9 mouse cellular contexts compared by ENCODE assay signal in genomic region chr17:88329715-88330114, GRCm38 (mm10).
A peak's percentile ranks its signal among the peaks of the same experiment; 100 is the strongest.
DNase-seq lines count a peak whose midpoint lies in the region; ATAC-seq and TF ChIP-seq lines count a peak whose summit lies in the region.
"Had no signal": no experiment of that assay in that cellular context is flagged by ENCODE, and none has a peak within 500 bp of the region (broad histone marks: within the 10 kb centered on the region; RNA-seq: fewer than 3 reads in every experiment).

No protein-coding gene starts in this region.

- no peak for ATAC-seq in forebrain, postnatal 0 days
- ATAC-seq in forebrain, embryonic 16.5 days = no peak
- ATAC-seq in heart, embryonic 13.5 days (ENCODE audit: extremely low read depth, insufficient number of reproducible peaks, low FRiP score, low TSS enrichment) = no peak
- peak; percentile 64 for ATAC-seq in lung, embryonic 15.5 days (ENCODE audit: borderline replicate concordance, extremely low read depth, low FRiP score, low TSS enrichment)

- no peak overlapping the region; the same call in 1 of the 2 replicates for H3K27ac ChIP-seq in forebrain, postnatal 0 days (ENCODE audit: low read depth, low read length)
- no peak overlapping the region for H3K27ac ChIP-seq in forebrain, embryonic 16.5 days (ENCODE audit: low read length)
- H3K27ac ChIP-seq in heart, embryonic 13.5 days (replicated peaks) = 0 out of 2 replicates have a peak overlapping the region, but pooled peaks have one; percentile 34
- H3K27ac ChIP-seq in lung, embryonic 15.5 days = no peak overlapping the region
- H3K27ac ChIP-seq: kidney, postnatal 0 days had no signal

- WGBS in forebrain, postnatal 0 days = 60% methylated on average over 9 of the region's 9 CpGs
- 65% methylated on average over 9 of the region's 9 CpGs for WGBS in forebrain, embryonic 16.5 days
- 34% methylated on average over 9 of the region's 9 CpGs for WGBS in heart, embryonic 13.5 days
- WGBS in lung, embryonic 15.5 days = 41% methylated on average over 9 of the region's 9 CpGs

- no peak overlapping the region for H3K4me3 ChIP-seq in forebrain, postnatal 0 days (ENCODE audit: low read depth, low read length)
- H3K4me3 ChIP-seq in forebrain, embryonic 16.5 days (replicated peaks; ENCODE audit: low read length) = no peak overlapping the region
- no peak overlapping the region for H3K4me3 ChIP-seq in heart, embryonic 13.5 days
- H3K4me3 ChIP-seq in lung, embryonic 15.5 days = no peak overlapping the region

- H3K27me3 ChIP-seq in forebrain, postnatal 0 days (ENCODE audit: insufficient read depth, low read length) = no peaks in the 10 kb centered on the region
- no peaks in the 10 kb centered on the region for H3K27me3 ChIP-seq in forebrain, embryonic 16.5 days (replicated peaks; ENCODE audit: control insufficient read depth, insufficient read depth, low read length)
- no peaks in the 10 kb centered on the region for H3K27me3 ChIP-seq in heart, embryonic 13.5 days (replicated peaks)
- H3K27me3 ChIP-seq in lung, embryonic 15.5 days = no peaks in the 10 kb centered on the region

- H3K36me3 ChIP-seq in forebrain, postnatal 0 days (ENCODE audit: insufficient read depth) = no peaks in the 10 kb centered on the region
- no peaks in the 10 kb centered on the region for H3K36me3 ChIP-seq in forebrain, embryonic 16.5 days (ENCODE audit: control insufficient read depth, insufficient read depth)
- no peaks in the 10 kb centered on the region for H3K36me3 ChIP-seq in heart, embryonic 13.5 days
- H3K36me3 ChIP-seq in lung, embryonic 15.5 days = no peaks in the 10 kb centered on the region

- peak; percentile 26 for DNase-seq in forebrain, postnatal 0 days
- DNase-seq in urinary bladder, postnatal 25 days (ENCODE audit: low spot score) = peak; percentile 16
- DNase-seq in urinary bladder, adult 2 months (ENCODE audit: low spot score) = no peak
- no peak for DNase-seq in thymus, adult 18-20 months
- DNase-seq in embryo, embryonic 9.5 days (ENCODE audit: extremely low spot score) = no peak

- no peaks in the 10 kb centered on the region for H3K9me3 ChIP-seq in forebrain, postnatal 0 days (ENCODE audit: low read length)
- H3K9me3 ChIP-seq in forebrain, embryonic 16.5 days (ENCODE audit: control insufficient read depth, low read length) = no peaks in the 10 kb centered on the region
- H3K9me3 ChIP-seq in heart, embryonic 13.5 days = peaks cover 10% of the 10 kb centered on the region; the same call in 1 of the 2 replicates
- H3K9me3 ChIP-seq in lung, embryonic 15.5 days = no peaks in the 10 kb centered on the region

- no peak overlapping the region for H3K4me2 ChIP-seq in forebrain, postnatal 0 days (ENCODE audit: low read depth)
- H3K4me2 ChIP-seq in forebrain, embryonic 16.5 days (ENCODE audit: low read length) = no peak overlapping the region
- peak overlapping the region; percentile 35 for H3K4me2 ChIP-seq in heart, embryonic 13.5 days
- H3K4me2 ChIP-seq in lung, embryonic 15.5 days = no peak overlapping the region

- H3K9ac ChIP-seq in forebrain, postnatal 0 days = no peak overlapping the region
- no peak overlapping the region for H3K9ac ChIP-seq in forebrain, embryonic 16.5 days (replicated peaks; ENCODE audit: low read depth, low read length)
- no peak overlapping the region for H3K9ac ChIP-seq in heart, embryonic 13.5 days
- no peak overlapping the region for H3K9ac ChIP-seq in lung, embryonic 15.5 days

- H3K4me1 ChIP-seq in forebrain, postnatal 0 days (ENCODE audit: insufficient read depth) = no peaks in the 10 kb centered on the region
- peaks cover 13% of the 10 kb centered on the region for H3K4me1 ChIP-seq in forebrain, embryonic 16.5 days (replicated peaks; ENCODE audit: control insufficient read depth, insufficient read depth, low read length)
- H3K4me1 ChIP-seq in heart, embryonic 13.5 days = peaks cover 29% of the 10 kb centered on the region
- H3K4me1 ChIP-seq in lung, embryonic 15.5 days = peaks cover 18% of the 10 kb centered on the region

- TF ChIP-seq CTCF in forebrain, postnatal 0 days (IDR thresholded peaks at IDR 0.05; ENCODE audit: low read depth) = no peak

Comparison
In these comparisons a context has a peak if more than half of its experiments do, and no peak if none do; other contexts are left out.
1. DNase-seq: peak in forebrain, postnatal 0 days (single experiment) and urinary bladder, postnatal 25 days (single experiment); none in urinary bladder, adult 2 months (single experiment), thymus, adult 18-20 months (0 of 2) and embryo, embryonic 9.5 days (single experiment).